Mouse (Mus musculus) thymus, postnatal 10 days (tissue): ENCODE measurements at regions not wholly inside any gene's neighbourhood (a gene's known extent, or its start where the extent isn't known, plus 50 kb on each side); places are given as distances from the start of the nearest gene placed in this dataset.

Source experiments
- DNase-seq, 2 experiments: peaks; one replicate each; pipeline ENCODE4 v3.0.0; 2021; ENCODE audit warnings: low spot score in 2 of 2

GRCm38 (mm10) chr4:54704696-54705095, 240.2 kb upstream of the Zfp462 start:
- DNase-seq = no peak

GRCm38 (mm10) chr4:54709751-54710150, 235.1 kb upstream of the Zfp462 start:
- no peak for DNase-seq

- DNase-seq = no peak
Measured at GRCm38 (mm10) chr4:54712929-54713328, 231.9 kb upstream of the Zfp462 start.

GRCm38 (mm10) chr4:54714612-54715342, 230.1 kb upstream of the Zfp462 start:
- no peak for DNase-seq

- DNase-seq = no peak
Measured at GRCm38 (mm10) chr4:54718083-54718482, 226.8 kb upstream of the Zfp462 start.

GRCm38 (mm10) chr4:54739001-54739400, 205.8 kb upstream of the Zfp462 start:
- no peak for DNase-seq

- DNase-seq = no peak
Measured at GRCm38 (mm10) chr4:54751458-54751857, 193.4 kb upstream of the Zfp462 start.

- no peak for DNase-seq
Measured at GRCm38 (mm10) chr4:54756441-54756840, 188.4 kb upstream of the Zfp462 start.

GRCm38 (mm10) chr4:54757715-54758500, 186.9 kb upstream of the Zfp462 start:
- no peak for DNase-seq

GRCm38 (mm10) chr4:54758501-54758829, 186.4 kb upstream of the Zfp462 start:
- no peak for DNase-seq

GRCm38 (mm10) chr4:54761257-54761656, 183.6 kb upstream of the Zfp462 start:
- no peak for DNase-seq

- DNase-seq = no peak
Measured at GRCm38 (mm10) chr4:54765045-54765444, 179.8 kb upstream of the Zfp462 start.

- DNase-seq = no peak
Measured at GRCm38 (mm10) chr4:54767506-54768200, 177.2 kb upstream of the Zfp462 start.

- no peak for DNase-seq
Measured at GRCm38 (mm10) chr4:54768836-54769235, 176.0 kb upstream of the Zfp462 start.

- DNase-seq = no peak
Measured at GRCm38 (mm10) chr4:54774066-54774465, 170.8 kb upstream of the Zfp462 start.

GRCm38 (mm10) chr4:54774717-54775116, 170.1 kb upstream of the Zfp462 start:
- DNase-seq = no peak

GRCm38 (mm10) chr4:54780511-54780910, 164.3 kb upstream of the Zfp462 start:
- no peak for DNase-seq

GRCm38 (mm10) chr4:54791217-54791742, 153.6 kb upstream of the Zfp462 start:
- no peak for DNase-seq

- DNase-seq = no peak
Measured at GRCm38 (mm10) chr4:54793857-54794256, 151.0 kb upstream of the Zfp462 start.

GRCm38 (mm10) chr4:54795246-54795645, 149.6 kb upstream of the Zfp462 start:
- no peak for DNase-seq

- DNase-seq = no peak
Measured at GRCm38 (mm10) chr4:54798523-54798922, 146.3 kb upstream of the Zfp462 start.

GRCm38 (mm10) chr4:54811163-54811562, 133.7 kb upstream of the Zfp462 start:
- no peak for DNase-seq
